In the genomic region with DNA sequence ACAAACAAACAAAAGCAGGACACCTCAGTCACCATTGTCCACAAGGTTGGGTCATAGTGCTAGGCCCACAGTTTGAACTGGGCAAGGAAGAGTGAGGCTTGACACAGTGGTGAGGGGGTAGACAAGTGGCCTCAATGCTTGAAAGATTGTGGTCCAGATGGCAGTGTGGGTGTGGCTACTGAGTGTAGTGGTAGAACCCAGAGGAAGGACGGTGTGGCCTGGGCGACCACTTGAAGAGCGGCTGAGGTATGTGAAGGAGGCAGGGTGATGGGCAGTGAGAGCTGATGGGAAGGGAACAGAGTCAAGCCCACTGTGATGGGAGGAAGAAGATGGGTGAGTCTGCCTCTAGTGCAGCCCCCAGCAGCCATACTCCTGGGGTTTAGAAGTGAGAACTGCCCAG, we compare ENCODE assay signal across 15 mouse cellular contexts. TPM values are rescaled to one million over a fixed set of nuclear protein-coding genes. Genes with fewer than 3 reads are reported as not detected.
DNase-seq lines count a peak whose midpoint lies in the region; ATAC-seq and TF ChIP-seq lines count a peak whose summit lies in the region.
"Had no signal": no experiment of that assay in that cellular context is flagged by ENCODE, and none has a peak within 500 bp of the region (broad histone marks: within the 10 kb centered on the region; RNA-seq: fewer than 3 reads in every experiment).

No protein-coding gene starts in this region.

- TF ChIP-seq EP300 in liver, postnatal 0 days (IDR thresholded peaks at IDR 0.05; ENCODE audit: low read depth), result no peak

- no peak overlapping the region for H3K4me2 ChIP-seq in embryonic facial prominence, embryonic 12.5 days (replicated peaks)
- H3K4me2 ChIP-seq in heart, embryonic 15.5 days, result no peak overlapping the region
- H3K4me2 ChIP-seq in liver, postnatal 0 days (ENCODE audit: low read depth, low read length), result 0 out of 2 replicates have a peak overlapping the region, but pooled peaks have one; percentile 29
- no peak overlapping the region for H3K4me2 ChIP-seq in liver, embryonic 11.5 days
- H3K4me2 ChIP-seq: limb, embryonic 13.5 days had no signal

- 0 out of 2 replicates have a peak, but pooled peaks have one; percentile 8 for ATAC-seq in embryonic facial prominence, embryonic 12.5 days (ENCODE audit: insufficient number of reproducible peaks, insufficient read depth, low FRiP score, low TSS enrichment)
- no peak for ATAC-seq in heart, embryonic 15.5 days (replicated peaks; ENCODE audit: insufficient number of reproducible peaks, insufficient read depth, low FRiP score, low read depth)
- ATAC-seq in liver, postnatal 0 days, result no peak
- no peak for ATAC-seq in liver, embryonic 11.5 days (replicated peaks; ENCODE audit: low FRiP score)
- ATAC-seq in common myeloid progenitor, adult 5-6 weeks (replicated peaks; ENCODE audit: low read depth, poor library complexity, severe bottlenecking), result peak; percentile 26; the same call in 1 of the 2 replicates

- H3K4me3 ChIP-seq in embryonic facial prominence, embryonic 12.5 days, result no peak overlapping the region
- H3K4me3 ChIP-seq in embryonic facial prominence, embryonic 10.5 days, result no peak overlapping the region
- no peak overlapping the region for H3K4me3 ChIP-seq in heart, embryonic 15.5 days
- no peak overlapping the region for H3K4me3 ChIP-seq in liver, postnatal 0 days (ENCODE audit: low read depth, low read length)
- no peak overlapping the region for H3K4me3 ChIP-seq in liver, embryonic 11.5 days (ENCODE audit: low read depth, low read length)
- H3K4me3 ChIP-seq: forebrain, embryonic 10.5 days; hindbrain, embryonic 15.5 days; limb, embryonic 13.5 days had no signal

- DNase-seq in embryonic facial prominence, embryonic 10.5 days (ENCODE audit: low spot score), result no peak
- no peak for DNase-seq in heart, postnatal 14 days
- DNase-seq in liver, postnatal 0 days, result no peak
- no peak for DNase-seq in liver, embryonic 11.5 days (ENCODE audit: low spot score)
- DNase-seq in adrenal gland, postnatal 25 days, result no peak
- DNase-seq: right cerebral cortex, postnatal 14 days had no signal

- no peaks in the 10 kb centered on the region for H3K9me3 ChIP-seq in embryonic facial prominence, embryonic 12.5 days
- H3K9me3 ChIP-seq in embryonic facial prominence, embryonic 10.5 days, result no peaks in the 10 kb centered on the region
- H3K9me3 ChIP-seq in heart, embryonic 15.5 days (replicated peaks), result no peaks in the 10 kb centered on the region
- no peaks in the 10 kb centered on the region for H3K9me3 ChIP-seq in liver, postnatal 0 days (ENCODE audit: low read length)
- H3K9me3 ChIP-seq in liver, embryonic 11.5 days (ENCODE audit: control insufficient read depth, low read length), result no peaks in the 10 kb centered on the region
- H3K9me3 ChIP-seq: forebrain, embryonic 10.5 days; hindbrain, embryonic 15.5 days; limb, embryonic 13.5 days had no signal

- no peaks in the 10 kb centered on the region for H3K27me3 ChIP-seq in embryonic facial prominence, embryonic 12.5 days
- H3K27me3 ChIP-seq in embryonic facial prominence, embryonic 10.5 days (replicated peaks; ENCODE audit: low read depth, poor library complexity, severe bottlenecking), result peaks cover 14% of the 10 kb centered on the region; the same call in 1 of the 2 replicates
- no peaks in the 10 kb centered on the region for H3K27me3 ChIP-seq in heart, embryonic 15.5 days
- no peaks in the 10 kb centered on the region for H3K27me3 ChIP-seq in liver, postnatal 0 days (ENCODE audit: insufficient read depth, low read length)
- H3K27me3 ChIP-seq in liver, embryonic 11.5 days (replicated peaks; ENCODE audit: control insufficient read depth, insufficient read depth, low read length), result no peaks in the 10 kb centered on the region
- H3K27me3 ChIP-seq: hindbrain, embryonic 15.5 days; limb, embryonic 13.5 days had no signal

- H3K36me3 ChIP-seq in embryonic facial prominence, embryonic 12.5 days, result no peaks in the 10 kb centered on the region
- no peaks in the 10 kb centered on the region for H3K36me3 ChIP-seq in embryonic facial prominence, embryonic 10.5 days (replicated peaks)
- H3K36me3 ChIP-seq in heart, embryonic 15.5 days, result peaks cover 12% of the 10 kb centered on the region; the same call in 1 of the 2 replicates
- no peaks in the 10 kb centered on the region for H3K36me3 ChIP-seq in liver, postnatal 0 days (replicated peaks; ENCODE audit: insufficient read depth, low read length)
- H3K36me3 ChIP-seq in liver, embryonic 11.5 days (ENCODE audit: control insufficient read depth, insufficient read depth, low read length), result no peaks in the 10 kb centered on the region
- H3K36me3 ChIP-seq: forebrain, embryonic 10.5 days; hindbrain, embryonic 15.5 days; limb, embryonic 13.5 days had no signal

- intact Hi-C loops in heart, postnatal 14 days (cut with DNase I), result loop anchor here (1.0 to 5.0 kb wide), 2 partner anchors 19 to 38 kb away; a partner anchor contains a TSS

- no peak for TF ChIP-seq CTCF in liver, postnatal 0 days (IDR thresholded peaks at IDR 0.05; ENCODE audit: low read depth)

- no peak overlapping the region for H3K9ac ChIP-seq in embryonic facial prominence, embryonic 12.5 days
- no peak overlapping the region for H3K9ac ChIP-seq in heart, embryonic 15.5 days
- no peak overlapping the region for H3K9ac ChIP-seq in liver, postnatal 0 days (replicated peaks)
- no peak overlapping the region for H3K9ac ChIP-seq in liver, embryonic 11.5 days (ENCODE audit: low read depth, low read length)
- H3K9ac ChIP-seq: hindbrain, embryonic 15.5 days; limb, embryonic 13.5 days had no signal

- H3K27ac ChIP-seq in embryonic facial prominence, embryonic 12.5 days, result no peak overlapping the region
- H3K27ac ChIP-seq in embryonic facial prominence, embryonic 10.5 days (replicated peaks), result no peak overlapping the region
- H3K27ac ChIP-seq in heart, embryonic 15.5 days, result peak overlapping the region; percentile 92
- H3K27ac ChIP-seq in liver, postnatal 0 days (ENCODE audit: low read depth), result peak overlapping the region; percentile 66
- no peak overlapping the region for H3K27ac ChIP-seq in liver, embryonic 11.5 days (ENCODE audit: low read depth, low read length)
- H3K27ac ChIP-seq: forebrain, embryonic 10.5 days; hindbrain, embryonic 15.5 days; kidney, postnatal 0 days; limb, embryonic 13.5 days; stomach, postnatal 0 days had no signal

- WGBS in embryonic facial prominence, embryonic 12.5 days, result 78% methylated on average over 3 of the region's 3 CpGs
- WGBS in embryonic facial prominence, embryonic 10.5 days, result 86% methylated on average over 3 of the region's 3 CpGs
- WGBS in heart, embryonic 15.5 days, result 49% methylated on average over 3 of the region's 3 CpGs
- 51% methylated on average over 3 of the region's 3 CpGs for WGBS in liver, postnatal 0 days (ENCODE audit: insufficient replicate concordance)
- WGBS in liver, embryonic 11.5 days, result 71% methylated on average over 3 of the region's 3 CpGs

- H3K4me1 ChIP-seq in embryonic facial prominence, embryonic 12.5 days, result peaks cover 11% of the 10 kb centered on the region; the same call in 1 of the 2 replicates
- H3K4me1 ChIP-seq in embryonic facial prominence, embryonic 10.5 days, result peaks cover 36% of the 10 kb centered on the region
- H3K4me1 ChIP-seq in heart, embryonic 15.5 days (replicated peaks), result peaks cover 59% of the 10 kb centered on the region
- H3K4me1 ChIP-seq in liver, postnatal 0 days (ENCODE audit: insufficient read depth), result peaks cover 31% of the 10 kb centered on the region
- H3K4me1 ChIP-seq in liver, embryonic 11.5 days (replicated peaks; ENCODE audit: control insufficient read depth, insufficient read depth, low read length), result peaks cover 4% of the 10 kb centered on the region; the same call in 1 of the 2 replicates

RNA-seq across cellular contexts. Expression of a gene that starts 2.1 kb away (rescaled TPM):
- 503 and 527 TPM in 2 replicates for polyA plus RNA-seq in embryonic facial prominence, embryonic 12.5 days (2016; fragmentation: Nextera tagmentation; extraction: Ambion mirVana)
- polyA plus RNA-seq in embryonic facial prominence, embryonic 10.5 days (2016; fragmentation: Nextera tagmentation; extraction: Ambion mirVana), result 476 and 493 TPM in 2 replicates
- 287 and 381 TPM in 2 replicates for polyA plus RNA-seq in heart, embryonic 15.5 days (2015; fragmentation: Nextera tagmentation; extraction: Ambion mirVana)
- total RNA-seq in heart, postnatal 14 days (2021), result 100 to 1,000 TPM; 185 to 197 TPM
- polyA plus RNA-seq in liver, postnatal 0 days (2015; fragmentation: Nextera tagmentation; extraction: Ambion mirVana), result 51.1 and 65.0 TPM in 2 replicates
- 228 and 245 TPM in 2 replicates for polyA plus RNA-seq in liver, embryonic 11.5 days (2014; fragmentation: Nextera tagmentation; extraction: Ambion mirVana)
- total RNA-seq in common myeloid progenitor, adult 5-6 weeks (2017), result 82.3 and 114 TPM in 2 replicates
- 393 and 398 TPM in 2 replicates for total RNA-seq in adrenal gland, postnatal 25 days (2021)

RNA-seq across cellular contexts. Expression of a gene that starts 3.0 kb away (rescaled TPM):
- 1.1 and 1.2 TPM in 2 replicates for polyA plus RNA-seq in embryonic facial prominence, embryonic 12.5 days (2016; fragmentation: Nextera tagmentation; extraction: Ambion mirVana)
- polyA plus RNA-seq in embryonic facial prominence, embryonic 10.5 days (2016; fragmentation: Nextera tagmentation; extraction: Ambion mirVana), result 0.76 and 0.79 TPM in 2 replicates
- 0.60 and 0.83 TPM in 2 replicates for polyA plus RNA-seq in heart, embryonic 15.5 days (2015; fragmentation: Nextera tagmentation; extraction: Ambion mirVana)
- total RNA-seq in heart, postnatal 14 days (2021), result 10 to 100 TPM; 17.4 to 22.2 TPM
- polyA plus RNA-seq in liver, postnatal 0 days (2015; fragmentation: Nextera tagmentation; extraction: Ambion mirVana), result 0.04 and 0.06 TPM in 2 replicates
- polyA plus RNA-seq in liver, embryonic 11.5 days (2014; fragmentation: Nextera tagmentation; extraction: Ambion mirVana), result 0.10 TPM in 1 of 2 replicates, not detected in the other
- not detected in 2 replicates for total RNA-seq in common myeloid progenitor, adult 5-6 weeks (2017)
- total RNA-seq in adrenal gland, postnatal 25 days (2021), result 6.3 and 7.5 TPM in 2 replicates
- total RNA-seq: monocyte, adult 5-6 weeks had no signal

RNA-seq across cellular contexts. Expression of a gene that starts 6.6 kb away (rescaled TPM):
- 67.1 and 90.7 TPM in 2 replicates for polyA plus RNA-seq in embryonic facial prominence, embryonic 12.5 days (2016; fragmentation: Nextera tagmentation; extraction: Ambion mirVana)
- polyA plus RNA-seq in embryonic facial prominence, embryonic 10.5 days (2016; fragmentation: Nextera tagmentation; extraction: Ambion mirVana), result 3.0 and 6.2 TPM in 2 replicates
- 3,799 and 4,649 TPM in 2 replicates for polyA plus RNA-seq in heart, embryonic 15.5 days (2015; fragmentation: Nextera tagmentation; extraction: Ambion mirVana)
- 1,000 to 10,000 TPM; 4,401 to 4,949 TPM for total RNA-seq in heart, postnatal 14 days (2021)
- 3.9 and 8.4 TPM in 2 replicates for polyA plus RNA-seq in liver, postnatal 0 days (2015; fragmentation: Nextera tagmentation; extraction: Ambion mirVana)
- polyA plus RNA-seq in liver, embryonic 11.5 days (2014; fragmentation: Nextera tagmentation; extraction: Ambion mirVana), result 17.6 and 39.0 TPM in 2 replicates
- not detected in 2 replicates for total RNA-seq in common myeloid progenitor, adult 5-6 weeks (2017)
- total RNA-seq in adrenal gland, postnatal 25 days (2021), result 1.9 TPM in 1 of 2 replicates, not detected in the other
- total RNA-seq: monocyte, adult 5-6 weeks had no signal

RNA-seq across cellular contexts. Expression of a gene that starts 36.4 kb away (rescaled TPM):
- 13.1 and 13.6 TPM in 2 replicates for polyA plus RNA-seq in embryonic facial prominence, embryonic 12.5 days (2016; fragmentation: Nextera tagmentation; extraction: Ambion mirVana)
- 12.0 and 12.8 TPM in 2 replicates for polyA plus RNA-seq in embryonic facial prominence, embryonic 10.5 days (2016; fragmentation: Nextera tagmentation; extraction: Ambion mirVana)
- 7.9 and 8.3 TPM in 2 replicates for polyA plus RNA-seq in heart, embryonic 15.5 days (2015; fragmentation: Nextera tagmentation; extraction: Ambion mirVana)
- 1 to 10 TPM; 4.3 to 4.6 TPM for total RNA-seq in heart, postnatal 14 days (2021)
- 7.3 and 8.3 TPM in 2 replicates for polyA plus RNA-seq in liver, postnatal 0 days (2015; fragmentation: Nextera tagmentation; extraction: Ambion mirVana)
- 14.9 and 15.0 TPM in 2 replicates for polyA plus RNA-seq in liver, embryonic 11.5 days (2014; fragmentation: Nextera tagmentation; extraction: Ambion mirVana)
- 15.6 and 16.7 TPM in 2 replicates for total RNA-seq in common myeloid progenitor, adult 5-6 weeks (2017)
- 7.6 and 11.0 TPM in 2 replicates for total RNA-seq in adrenal gland, postnatal 25 days (2021)

RNA-seq across cellular contexts. Expression of a gene that starts 36.6 kb away (rescaled TPM):
- 101 and 104 TPM in 2 replicates for polyA plus RNA-seq in embryonic facial prominence, embryonic 12.5 days (2016; fragmentation: Nextera tagmentation; extraction: Ambion mirVana)
- polyA plus RNA-seq in embryonic facial prominence, embryonic 10.5 days (2016; fragmentation: Nextera tagmentation; extraction: Ambion mirVana), result 139 and 144 TPM in 2 replicates
- 43.2 and 59.0 TPM in 2 replicates for polyA plus RNA-seq in heart, embryonic 15.5 days (2015; fragmentation: Nextera tagmentation; extraction: Ambion mirVana)
- total RNA-seq in heart, postnatal 14 days (2021), result 10 to 100 TPM; 47.3 to 47.5 TPM
- 16.3 and 19.8 TPM in 2 replicates for polyA plus RNA-seq in liver, postnatal 0 days (2015; fragmentation: Nextera tagmentation; extraction: Ambion mirVana)
- 77.2 and 84.4 TPM in 2 replicates for polyA plus RNA-seq in liver, embryonic 11.5 days (2014; fragmentation: Nextera tagmentation; extraction: Ambion mirVana)
- 39.8 and 64.6 TPM in 2 replicates for total RNA-seq in common myeloid progenitor, adult 5-6 weeks (2017)
- total RNA-seq in adrenal gland, postnatal 25 days (2021), result 62.6 and 65.9 TPM in 2 replicates

Comparison
In these comparisons a context has a peak if more than half of its experiments do, and no peak if none do; other contexts are left out.
1. H3K27ac ChIP-seq: peak in heart, embryonic 15.5 days (single experiment) and liver, postnatal 0 days (single experiment); none in embryonic facial prominence, embryonic 12.5 days (single experiment), embryonic facial prominence, embryonic 10.5 days (single experiment) and liver, embryonic 11.5 days (single experiment).
2. ATAC-seq: peak in embryonic facial prominence, embryonic 12.5 days (single experiment) and common myeloid progenitor, adult 5-6 weeks (single experiment); none in heart, embryonic 15.5 days (single experiment), liver, postnatal 0 days (single experiment) and liver, embryonic 11.5 days (single experiment).
3. RNA of a gene that starts 6.6 kb away (polyA plus RNA-seq): 3,799 to 4,649 TPM in heart, embryonic 15.5 days; 67.1 to 90.7 TPM in embryonic facial prominence, embryonic 12.5 days, 17.6 to 39.0 TPM in liver, embryonic 11.5 days, 3.9 to 8.4 TPM in liver, postnatal 0 days and 3.0 to 6.2 TPM in embryonic facial prominence, embryonic 10.5 days; every median in the first group is over 10 times any median in the second.